Mouse (Mus musculus) heart, adult 11 months (tissue): ENCODE measurements around the gene C2cd2l.
"Not testable (repeated sequence)": the region's sequence is repeated elsewhere in the genome, so short reads cannot be mapped to it uniquely, and the experiment has no call there.

Experiments used
- DNase-seq: peaks from one replicate; pipeline ENCODE4 v3.0.0; 2022

The C2cd2l gene

DNA sequence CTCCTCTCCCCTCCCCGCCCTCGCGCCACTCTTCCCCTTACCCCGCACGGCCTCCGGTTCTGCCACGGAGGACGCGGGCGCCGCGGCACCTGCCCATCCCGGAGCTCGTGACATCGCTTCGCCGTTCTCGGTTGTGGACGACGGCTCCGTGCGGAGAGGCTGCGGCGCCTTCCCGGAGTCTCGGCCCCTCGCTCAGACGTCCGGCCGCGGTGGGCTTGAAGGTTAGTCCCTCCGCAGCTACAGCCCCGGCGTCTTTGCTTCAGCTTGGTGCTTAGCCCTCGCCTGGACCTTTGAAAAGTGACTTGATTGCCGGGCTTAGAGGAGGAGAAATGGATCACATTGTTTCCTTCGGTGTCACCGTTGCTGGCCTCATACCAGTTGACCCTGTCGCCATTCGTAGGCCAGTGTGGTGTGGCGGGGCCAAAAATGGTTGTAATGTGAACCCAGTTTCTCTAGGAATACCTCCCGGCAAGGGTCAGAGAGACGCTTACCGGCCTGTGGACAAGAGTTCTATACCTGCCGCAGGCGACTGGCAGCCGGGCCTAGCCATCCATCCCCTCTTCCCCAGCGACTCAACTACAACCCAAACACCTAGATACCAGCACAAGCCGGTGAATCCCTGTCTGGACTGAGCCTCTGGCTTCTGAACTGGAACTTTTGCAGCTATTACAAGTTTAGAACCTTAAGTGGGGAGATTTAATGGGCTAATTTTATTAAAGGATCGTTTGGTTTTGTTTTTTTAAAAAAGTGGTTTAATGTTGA, 15.4 kb upstream of the C2cd2l start:
- peak; percentile 93 for DNase-seq

DNA sequence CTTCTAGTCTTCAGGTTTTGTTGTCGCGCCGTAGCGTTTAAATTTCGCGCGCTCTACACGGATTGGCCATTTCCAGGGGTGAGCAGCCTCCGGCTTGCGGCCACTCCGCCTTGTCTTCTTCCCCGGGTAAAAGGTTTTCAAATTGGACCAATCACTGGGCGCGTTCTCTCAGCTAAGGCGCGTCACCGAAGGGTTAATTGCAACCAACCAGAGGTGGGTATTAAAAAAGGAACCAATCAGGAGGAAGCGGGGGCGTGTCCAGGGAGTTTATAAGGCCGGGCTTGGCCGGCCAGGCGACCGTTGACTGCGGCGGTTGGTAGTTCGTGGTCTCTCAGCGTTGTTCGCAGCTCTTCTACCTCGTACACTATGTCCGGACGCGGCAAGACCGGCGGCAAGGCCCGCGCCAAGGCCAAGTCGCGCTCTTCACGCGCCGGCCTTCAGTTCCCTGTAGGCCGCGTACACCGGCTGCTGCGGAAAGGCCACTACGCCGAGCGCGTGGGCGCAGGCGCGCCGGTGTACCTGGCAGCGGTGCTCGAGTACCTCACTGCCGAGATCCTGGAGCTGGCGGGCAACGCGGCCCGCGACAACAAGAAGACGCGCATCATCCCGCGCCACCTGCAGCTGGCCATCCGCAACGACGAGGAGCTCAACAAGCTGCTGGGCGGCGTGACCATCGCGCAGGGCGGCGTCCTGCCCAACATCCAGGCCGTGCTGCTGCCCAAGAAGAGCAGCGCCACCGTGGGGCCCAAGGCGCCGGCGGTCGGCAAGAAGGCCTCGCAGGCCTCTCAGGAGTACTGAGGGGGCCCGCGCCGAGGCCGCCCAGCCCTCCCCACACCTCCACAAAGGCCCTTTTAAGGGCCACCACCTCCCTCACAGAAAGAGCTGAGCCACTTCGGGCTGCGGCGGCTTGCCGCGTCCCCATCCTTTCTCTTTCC, 14.6 kb upstream of the C2cd2l start, which contains the start of gene H2afx:
Gene H2afx, plus strand, starts transcription at position 299 of the 935 bp plus-strand sequence.
- DNase-seq, result peak; percentile 100

GRCm38 (mm10) chr9:44332918-44333638, 13.0 kb upstream of the C2cd2l start:
- DNase-seq, result no peak

DNA sequence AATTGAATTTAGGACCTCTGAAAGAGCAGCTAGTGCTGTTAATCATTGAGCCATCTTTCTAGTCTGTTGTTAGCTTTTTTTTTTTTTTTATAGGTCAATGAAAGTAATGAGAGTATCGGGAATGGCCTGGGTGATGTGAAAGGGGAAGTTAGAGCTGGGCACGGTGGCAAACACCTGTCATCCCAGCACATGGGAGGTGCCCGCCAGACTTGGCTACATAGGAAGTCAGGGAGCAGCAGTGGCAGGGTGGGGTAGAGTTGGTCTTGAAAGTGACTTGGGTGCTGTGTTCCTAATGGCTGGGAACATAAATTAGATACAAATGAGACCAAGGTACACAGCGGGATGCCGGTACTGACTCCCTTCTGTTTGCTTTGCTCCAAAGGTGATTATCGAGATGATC, 10.7 kb upstream of the C2cd2l start:
- no peak for DNase-seq

DNA sequence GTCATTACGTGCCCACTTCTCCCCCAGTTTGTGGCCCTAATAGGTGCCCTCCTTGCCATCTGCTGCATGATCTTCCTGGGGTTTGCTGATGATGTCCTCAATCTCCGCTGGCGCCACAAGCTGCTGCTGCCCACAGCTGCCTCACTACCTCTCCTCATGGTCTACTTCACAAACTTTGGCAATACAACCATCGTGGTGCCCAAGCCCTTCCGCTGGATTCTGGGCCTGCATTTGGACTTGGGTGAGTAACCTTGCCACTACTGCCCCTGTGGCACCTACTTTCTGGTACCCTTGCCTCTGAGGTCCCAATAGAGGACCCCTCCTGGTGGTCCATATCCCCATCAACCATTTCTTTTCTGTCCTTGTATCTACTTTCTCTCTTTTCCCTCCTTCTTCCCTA, 7.8 kb upstream of the C2cd2l start:
- DNase-seq, result no peak

GRCm38 (mm10) chr9:44327064-44327711, 7.1 kb upstream of the C2cd2l start:
- DNase-seq, result peak; percentile 98

DNA sequence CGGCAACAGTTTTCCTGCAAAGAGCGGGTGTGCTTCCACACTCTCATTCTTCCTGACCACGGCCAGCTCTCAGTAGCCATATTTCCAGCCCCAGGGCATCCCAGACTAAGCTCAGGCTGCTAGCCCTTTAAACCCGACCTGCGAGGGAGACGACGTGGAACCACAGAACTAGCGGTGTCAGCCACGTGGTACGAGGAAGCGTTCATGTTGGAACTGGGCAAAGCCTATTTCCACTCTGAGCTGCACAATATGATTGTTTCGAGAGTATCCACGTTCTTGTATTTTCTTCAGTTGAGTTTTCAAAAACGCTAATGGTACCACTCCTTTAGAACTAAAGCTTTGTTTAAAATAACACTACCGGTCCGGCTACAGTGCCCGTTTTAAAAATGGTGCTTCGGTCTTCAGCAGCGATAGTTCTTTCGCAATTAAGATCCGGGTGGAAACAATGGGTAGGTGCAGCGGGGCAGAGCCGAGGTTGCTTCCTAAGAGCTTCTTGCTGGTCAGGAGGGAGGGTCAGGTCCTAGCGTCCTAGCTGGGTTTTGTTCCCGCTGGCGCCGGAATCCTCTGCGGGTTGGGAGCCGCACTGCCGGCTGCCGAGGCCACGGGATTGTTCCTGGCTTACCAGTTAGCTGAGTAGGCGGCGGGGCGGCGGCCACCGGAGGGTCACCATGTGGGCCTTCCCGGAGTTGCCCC, 6.4 kb upstream of the C2cd2l start:
- peak; percentile 99 for DNase-seq

GRCm38 (mm10) chr9:44325768-44326370, 5.8 kb upstream of the C2cd2l start, which contains the start of gene Dpagt1:
Dpagt1 (plus strand) TSS chr9:44326019.
- DNase-seq, result no peak

DNA sequence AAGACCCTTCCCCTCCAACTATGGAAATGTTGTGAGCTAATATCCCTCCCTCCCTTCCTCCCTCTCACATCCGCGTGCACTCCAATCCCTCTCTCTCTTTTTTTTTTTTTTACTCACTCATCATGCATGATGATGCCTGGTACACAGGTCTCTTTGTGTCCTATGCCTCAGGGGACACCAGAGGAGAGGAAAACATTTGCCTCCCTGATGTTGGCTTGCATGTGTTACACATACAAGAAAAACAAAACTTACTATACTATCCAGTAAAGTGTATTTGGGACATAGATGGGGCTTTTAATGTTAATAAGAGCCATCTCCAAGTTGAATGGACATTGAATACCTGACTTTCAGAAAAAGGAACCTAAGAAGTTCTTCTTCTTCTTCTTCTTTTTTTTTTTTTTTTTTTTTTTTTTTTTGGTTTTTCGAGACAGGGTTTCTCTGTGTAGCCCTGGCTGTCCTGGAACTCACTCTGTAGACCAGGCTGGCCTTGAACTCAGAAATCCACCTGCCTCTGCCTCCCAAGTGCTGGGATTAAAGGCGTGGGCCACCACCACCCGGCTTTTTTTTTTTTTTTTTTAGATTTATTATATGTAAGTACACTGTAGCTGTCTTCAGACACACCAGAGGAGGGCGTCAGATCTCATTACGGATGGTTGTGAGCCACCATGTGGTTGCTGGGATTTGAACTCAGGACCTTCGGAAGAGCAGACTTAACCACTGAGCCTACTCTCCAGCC, 5.1 kb upstream of the C2cd2l start:
- DNase-seq, result not testable (repeated sequence)

- DNase-seq, result no peak
Observed at GRCm38 (mm10) chr9:44324147-44324546, 4.1 kb upstream of the C2cd2l start.

GRCm38 (mm10) chr9:44323656-44324055, 3.6 kb upstream of the C2cd2l start:
- not testable (repeated sequence) for DNase-seq

DNA sequence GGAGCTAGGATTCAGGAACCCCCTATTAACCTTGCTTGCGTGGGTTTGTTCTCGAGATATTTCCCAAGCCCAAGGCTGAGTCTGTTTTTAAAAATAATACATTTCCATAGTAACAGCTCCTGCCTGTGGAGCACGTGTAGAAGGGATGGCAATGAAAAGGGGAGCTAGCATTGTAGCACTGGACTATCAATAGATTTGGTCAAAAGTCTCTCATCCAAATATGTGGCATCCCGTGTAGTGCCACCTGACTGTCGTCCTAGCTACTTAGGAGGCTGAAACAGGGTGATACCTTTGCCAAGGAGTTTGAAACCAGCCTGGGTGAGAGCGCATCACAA, 681 bp upstream of the C2cd2l start:
- DNase-seq, result no peak

GRCm38 (mm10) chr9:44319105-44319886, 789 bp downstream of the C2cd2l start:
- DNase-seq, result no peak

DNA sequence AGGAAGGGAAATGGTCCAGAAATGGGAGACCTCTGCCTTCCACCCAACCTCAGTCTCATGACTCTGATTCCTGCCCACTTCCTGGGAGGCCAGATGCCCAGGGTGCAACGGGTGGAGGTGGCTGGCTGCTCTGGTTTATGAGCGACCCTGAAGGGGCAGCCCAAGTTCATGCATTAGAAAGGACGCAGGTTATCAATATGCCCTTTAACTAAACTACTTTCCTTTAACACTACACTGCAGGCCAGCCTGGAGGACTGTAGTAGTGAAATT, 1.3 kb downstream of the C2cd2l start:
- no peak for DNase-seq

DNA sequence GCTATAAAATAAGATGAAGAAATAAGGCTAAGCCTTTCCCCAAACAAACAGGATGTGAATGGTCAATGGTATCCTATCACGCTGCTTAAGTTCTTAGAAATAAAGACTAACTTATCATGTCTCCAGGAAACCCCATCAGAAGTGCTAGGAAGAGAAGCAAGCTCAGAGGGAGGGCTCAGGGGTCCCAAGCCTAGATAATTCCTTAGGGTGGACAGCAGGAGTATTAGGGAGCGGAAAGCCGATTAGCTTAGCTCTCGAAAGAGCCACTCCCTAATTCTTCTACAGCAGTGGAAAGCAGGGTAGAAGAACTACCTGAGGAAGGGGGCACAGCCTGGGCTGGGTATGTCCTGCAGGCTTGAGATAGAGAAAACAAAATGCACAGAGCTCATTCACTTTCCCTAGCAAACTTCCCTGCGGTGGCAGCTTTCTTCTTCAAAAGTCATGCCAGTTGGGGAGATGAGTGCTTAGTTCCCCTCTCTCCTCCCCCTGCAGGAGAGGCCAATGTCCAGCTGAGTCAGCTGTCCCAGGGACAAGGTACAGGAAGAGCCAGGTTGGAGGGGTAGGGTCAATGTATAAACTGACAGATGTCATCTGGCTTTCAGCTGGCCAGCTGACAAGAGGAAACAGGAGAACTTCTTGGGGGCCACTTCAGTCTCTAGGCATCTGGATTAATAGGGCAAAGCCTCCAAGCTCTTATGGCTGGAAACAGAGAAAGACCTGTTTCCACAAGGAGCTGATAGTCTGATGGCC, 1.8 kb downstream of the C2cd2l start:
- no peak for DNase-seq

- DNase-seq, result no peak
Observed at GRCm38 (mm10) chr9:44317452-44317851, 2.6 kb downstream of the C2cd2l start.

- peak; percentile 90 for DNase-seq
Observed at GRCm38 (mm10) chr9:44314910-44315309, 5.2 kb downstream of the C2cd2l start.

DNA sequence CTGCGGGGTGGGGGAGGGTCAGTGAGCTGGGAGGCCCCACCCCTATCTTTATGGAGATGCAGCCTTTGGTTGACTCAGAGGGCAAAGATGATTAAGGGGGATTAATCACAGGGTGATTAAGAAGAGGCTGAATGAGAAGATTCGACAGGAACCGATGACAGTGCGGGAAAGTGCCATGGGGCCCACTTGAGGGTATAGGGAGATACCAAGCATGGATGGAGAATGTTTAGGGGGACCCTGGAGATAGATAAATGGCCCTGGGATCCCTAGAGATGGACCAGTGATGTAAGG, 5.9 kb downstream of the C2cd2l start:
- no peak for DNase-seq

GRCm38 (mm10) chr9:44313476-44314256, 6.4 kb downstream of the C2cd2l start:
- DNase-seq, result peak; percentile 90
